Mouse (Mus musculus) liver, embryonic 11.5 days (tissue): Measurements from ENCODE around the gene Pnma5. TPM values are rescaled to one million over a fixed set of nuclear protein-coding genes. Genes with fewer than 3 reads are reported as not detected.

ENCODE experiments used
- ATAC-seq: fragments of 200-750 bp; cut with Nextera tagmentation; replicated peaks from 2 replicates; pipeline ENCODE4 v1.8.0; 2017; ENCODE audit warnings: moderate number of reproducible peaks, mild to moderate bottlenecking, moderate TSS enrichment, moderate library complexity; ENCODE audit not compliant: low FRiP score
- DNase-seq: peaks from one replicate; pipeline ENCODE4 v3.0.0-alpha.2; 2017; ENCODE audit warnings: low spot score
- H3K27ac ChIP-seq: fragments of 300-500 bp; sonication (generic); 2 replicates; pipeline ENCODE4 v1.5.1; 2014; ENCODE audit warnings: mild to moderate bottlenecking, low read depth, low read length, control low read depth
- H3K27me3 ChIP-seq: fragments of 300-500 bp; sonication (generic); replicated peaks from 2 replicates; pipeline ENCODE4 v1.6.1; 2014; ENCODE audit warnings: low read length, mixed read lengths; ENCODE audit not compliant: control insufficient read depth, insufficient read depth
- H3K36me3 ChIP-seq: fragments of 300-500 bp; sonication (generic); 2 replicates; pipeline ENCODE4 v1.6.1; 2014; ENCODE audit warnings: mild to moderate bottlenecking, low read length, moderate library complexity, mixed read lengths; ENCODE audit not compliant: control insufficient read depth, insufficient read depth
- H3K4me1 ChIP-seq: fragments of 300-500 bp; sonication (generic); replicated peaks from 2 replicates; pipeline ENCODE4 v1.6.1; 2014; ENCODE audit warnings: low read length, mixed read lengths; ENCODE audit not compliant: control insufficient read depth, insufficient read depth
- H3K4me2 ChIP-seq: fragments of 300-500 bp; sonication (generic); 2 replicates; pipeline ENCODE4 v1.6.1; 2014; ENCODE audit warnings: mild to moderate bottlenecking, control low read depth, moderate library complexity
- H3K4me3 ChIP-seq: fragments of 300-500 bp; sonication (generic); 2 replicates; pipeline ENCODE4 v1.5.1; 2014; ENCODE audit warnings: low read depth, low read length, control low read depth
- H3K9ac ChIP-seq: fragments of 300-500 bp; sonication (generic); 2 replicates; pipeline ENCODE4 v1.6.1; 2014; ENCODE audit warnings: low read depth, low read length, control low read depth
- H3K9me3 ChIP-seq: fragments of 300-500 bp; sonication (generic); 2 replicates; pipeline ENCODE4 v1.6.1; 2016; ENCODE audit warnings: low read length, inconsistent platforms, mixed read lengths; ENCODE audit not compliant: control insufficient read depth
- WGBS: fragments of 180-500 bp; shearing (Covaris S2); extraction: QIAGEN DNeasy Blood & Tissue Kit; methylation state at CpG from one replicate; pipeline ENCODE4 v1.1.7; 2014; 5-methylcytosine and 5-hydroxymethylcytosine counted together
- polyA plus RNA-seq: library from polyadenylated mRNA; unstranded; fragments of >200 nt; fragmentation: Nextera tagmentation; extraction: Ambion mirVana; gene quantifications from 2 replicates; pipeline ENCODE4 v1.2.1, GENCODE M21; 2014

Pnma5 gene
- polyA plus RNA-seq, 1 experiment from 2014 or later, result not detected

GRCm38 (mm10) chrX:73039666-73040065 lies 2.8 kb upstream of the Pnma5 start:
- no peak overlapping the region for H3K4me3 ChIP-seq
- no peaks in the 10 kb centered on the region for H3K9me3 ChIP-seq
- H3K36me3 ChIP-seq, result no peaks in the 10 kb centered on the region
- WGBS, result 75% methylated on average over 12 of the region's 12 CpGs
- H3K4me1 ChIP-seq, result no peaks in the 10 kb centered on the region
- no peaks in the 10 kb centered on the region; the same call in 1 of the 2 replicates for H3K27me3 ChIP-seq
- DNase-seq (no peak), ATAC-seq (no peak)
- H3K27ac ChIP-seq, result no peak overlapping the region
- H3K4me2 ChIP-seq, result no peak overlapping the region
- no peak overlapping the region for H3K9ac ChIP-seq

- 82% methylated on average over 8 of the region's 8 CpGs for WGBS
These were observed 1.9 kb upstream of the Pnma5 start for GRCm38 (mm10) chrX:73038831-73039230.

DNA sequence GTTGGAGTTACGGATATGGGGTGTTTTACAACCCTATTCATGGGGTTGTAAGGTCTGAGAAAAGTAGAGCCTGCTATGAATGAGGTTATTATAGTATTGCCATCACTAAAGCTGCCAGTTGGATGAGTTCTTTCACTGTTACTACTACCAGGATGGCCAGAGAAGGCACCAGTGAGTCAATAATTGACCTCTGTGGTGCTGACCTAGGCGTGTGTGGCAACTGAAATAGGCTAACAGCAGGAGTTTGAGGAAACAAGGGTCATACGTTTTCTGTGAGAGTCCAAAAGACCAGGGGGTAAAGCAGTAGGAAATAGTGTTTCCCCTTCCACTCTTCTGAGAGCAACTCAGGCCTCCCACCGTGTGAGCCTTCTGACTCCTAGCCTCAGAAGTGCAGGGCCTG lies 24.1 kb downstream of the Pnma5 start:
- Histone ChIP-seq H3K4me1 (no peaks in the 10 kb centered on the region), H3K9me3 (no peaks in the 10 kb centered on the region), H3K27ac (no peak overlapping the region), H3K9ac (no peak overlapping the region), H3K36me3 (no peaks in the 10 kb centered on the region), H3K4me2 (no peak overlapping the region), H3K27me3 (0 out of 2 replicates have a peak, but pooled peaks cover 5% of the 10 kb centered on the region), H3K4me3 (no peak overlapping the region)
- no peak for DNase-seq
- WGBS, result 64% methylated on average over 4 of the region's 4 CpGs
- ATAC-seq, result no peak

More at GRCm38 (mm10) chrX:73038831-73039230, 1.9 kb upstream of the Pnma5 start:
- no peak overlapping the region for H3K9ac ChIP-seq
- DNase-seq (no peak), ATAC-seq (no peak)
- no peak overlapping the region for H3K27ac ChIP-seq
- no peaks in the 10 kb centered on the region; the same call in 1 of the 2 replicates for H3K27me3 ChIP-seq
- no peaks in the 10 kb centered on the region for H3K9me3 ChIP-seq
- no peak overlapping the region for H3K4me3 ChIP-seq
- no peaks in the 10 kb centered on the region for H3K36me3 ChIP-seq
- no peak overlapping the region for H3K4me2 ChIP-seq
- H3K4me1 ChIP-seq, result no peaks in the 10 kb centered on the region

GRCm38 (mm10) chrX:73007597-73008479 lies 29.1 kb downstream of the Pnma5 start:
- Histone ChIP-seq H3K4me3 (peak overlapping the region; percentile 38), H3K27me3 (no peaks in the 10 kb centered on the region), H3K27ac (no peak overlapping the region), H3K4me2 (peak overlapping the region; percentile 59), H3K4me1 (no peaks in the 10 kb centered on the region), H3K36me3 (no peaks in the 10 kb centered on the region), H3K9ac (peak overlapping the region; percentile 40; the same call in 1 of the 2 replicates), H3K9me3 (no peaks in the 10 kb centered on the region)
- WGBS, result 14% methylated on average over 27 of the region's 27 CpGs
- ATAC-seq, result peak; percentile 96
- DNase-seq, result peak; percentile 81

- ATAC-seq (no peak), DNase-seq (no peak)
- no peak overlapping the region for H3K4me2 ChIP-seq
- no peaks in the 10 kb centered on the region for H3K36me3 ChIP-seq
- H3K4me1 ChIP-seq, result no peaks in the 10 kb centered on the region
- H3K27me3 ChIP-seq, result peaks cover 2% of the 10 kb centered on the region; the same call in 1 of the 2 replicates
- no peak overlapping the region for H3K9ac ChIP-seq
- H3K9me3 ChIP-seq, result no peaks in the 10 kb centered on the region
- H3K27ac ChIP-seq, result no peak overlapping the region
- 41% methylated on average over 4 of the region's 4 CpGs for WGBS
- H3K4me3 ChIP-seq, result no peak overlapping the region
These were observed 31.2 kb downstream of the Pnma5 start for GRCm38 (mm10) chrX:73005678-73006077.

- Histone ChIP-seq H3K4me1 (no peaks in the 10 kb centered on the region), H3K4me2 (no peak overlapping the region), H3K36me3 (no peaks in the 10 kb centered on the region), H3K9me3 (no peaks in the 10 kb centered on the region), H3K27ac (no peak overlapping the region), H3K9ac (no peak overlapping the region), H3K27me3 (peaks cover 2% of the 10 kb centered on the region; the same call in 1 of the 2 replicates), H3K4me3 (no peak overlapping the region)
- ATAC-seq (no peak), DNase-seq (no peak)
- 90% methylated on average over 5 of the region's 5 CpGs for WGBS
These were observed 33.8 kb downstream of the Pnma5 start for GRCm38 (mm10) chrX:73003110-73003509.

DNA sequence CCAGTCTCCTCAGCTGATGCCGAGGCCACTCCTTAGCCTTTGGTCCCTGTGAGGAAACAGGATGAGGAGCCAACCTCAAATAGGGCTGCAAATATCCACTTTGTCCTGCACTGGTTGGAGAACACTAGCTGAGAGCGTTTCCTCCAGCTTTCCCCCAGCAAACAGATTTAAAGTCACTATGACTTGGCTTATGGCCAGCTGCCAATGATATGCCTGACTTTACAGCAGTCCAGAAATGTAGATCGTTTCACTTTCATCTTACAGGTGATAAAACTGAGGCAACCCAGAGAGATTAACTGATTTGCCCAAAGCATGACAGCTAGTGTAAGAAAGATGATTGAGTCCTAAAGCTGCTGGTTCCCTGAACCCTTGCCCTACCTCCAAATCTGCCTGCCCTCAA lies 41.4 kb downstream of the Pnma5 start:
- no peaks in the 10 kb centered on the region for H3K4me1 ChIP-seq
- H3K4me2 ChIP-seq, result no peak overlapping the region
- no peak for DNase-seq
- no peak for ATAC-seq
- H3K27me3 ChIP-seq, result peaks cover 9% of the 10 kb centered on the region
- H3K27ac ChIP-seq, result no peak overlapping the region
- H3K9ac ChIP-seq, result no peak overlapping the region
- no peaks in the 10 kb centered on the region for H3K36me3 ChIP-seq
- H3K9me3 ChIP-seq, result no peaks in the 10 kb centered on the region
- no peak overlapping the region for H3K4me3 ChIP-seq
- 78% methylated on average over 3 of the region's 3 CpGs for WGBS

DNA sequence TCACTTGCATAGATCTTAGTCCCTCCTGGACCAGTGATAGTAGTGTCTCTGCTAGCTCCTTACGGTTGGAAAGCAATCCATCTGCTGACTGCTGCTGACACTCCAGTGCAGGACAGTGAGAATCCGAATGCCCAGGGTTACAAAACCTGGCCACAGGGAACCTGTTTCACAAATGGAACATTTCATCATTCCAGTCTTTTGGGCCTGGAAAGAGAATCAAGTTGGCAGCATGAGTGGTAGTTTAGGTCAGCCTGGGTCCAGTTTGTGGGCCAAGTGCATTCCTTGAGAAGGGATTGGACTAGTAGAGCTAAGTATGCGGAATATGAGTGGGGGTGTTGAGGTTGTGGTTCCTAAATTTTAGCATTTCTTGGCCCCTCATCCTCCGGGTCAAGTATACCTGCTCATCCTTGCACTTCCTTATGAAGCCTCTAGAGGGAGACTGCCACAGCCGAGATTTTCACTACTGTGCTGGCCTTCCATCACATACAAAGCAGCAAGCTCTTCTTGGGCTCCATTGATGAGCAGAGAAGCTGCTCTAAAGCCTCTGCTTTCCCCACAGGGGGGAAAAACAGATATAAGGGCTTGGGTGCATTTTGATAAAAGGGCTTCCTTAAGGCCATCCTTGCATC lies 44.5 kb downstream of the Pnma5 start:
- H3K27me3 ChIP-seq, result peaks cover 23% of the 10 kb centered on the region
- no peak for DNase-seq

More for the DNA sequence above, 44.5 kb downstream of the Pnma5 start:
- H3K36me3 ChIP-seq, result no peaks in the 10 kb centered on the region
- H3K4me2 ChIP-seq, result no peak overlapping the region
- H3K9me3 ChIP-seq, result no peaks in the 10 kb centered on the region
- 45% methylated on average over 5 of the region's 5 CpGs for WGBS
- ATAC-seq, result no peak
- H3K27ac ChIP-seq, result no peak overlapping the region
- H3K9ac ChIP-seq, result no peak overlapping the region
- H3K4me3 ChIP-seq, result no peak overlapping the region
- no peaks in the 10 kb centered on the region for H3K4me1 ChIP-seq
